Mouse (Mus musculus): ENCODE results near the gene Camk1g.

DNA sequence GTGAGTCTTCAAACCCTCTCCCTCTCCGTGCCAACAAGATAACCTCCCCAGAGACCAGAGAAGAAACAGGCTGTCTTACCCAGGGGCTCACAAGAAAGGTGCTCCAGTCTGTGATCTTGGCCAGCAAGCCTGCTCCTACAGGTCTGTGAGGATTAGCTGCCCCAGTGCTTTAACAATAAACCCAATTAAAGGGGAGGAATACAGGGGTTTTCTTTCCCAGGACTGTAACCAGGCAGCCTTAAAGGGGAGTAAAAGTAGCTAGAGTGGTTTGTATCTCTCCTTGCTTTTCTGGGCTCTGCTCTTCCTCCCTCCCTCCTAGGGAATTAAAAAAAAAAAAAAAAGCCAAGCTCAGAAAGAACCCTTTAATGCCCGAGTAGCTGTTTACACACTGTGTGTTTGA lies at the start of gene Camk1g:
- TF ChIP-seq CTCF (IDR thresholded peaks at IDR 0.05; ENCODE audit: borderline replicate concordance, extremely low read depth, insufficient read depth, insufficient read length): no peak
- TF ChIP-seq POLR2A (IDR thresholded peaks at IDR 0.05; ENCODE audit: borderline replicate concordance, extremely low read depth, insufficient read depth, insufficient read length, poor library complexity, severe bottlenecking): peak; percentile 44; the same call in 1 of the 2 replicates
